Mouse (Mus musculus) layer of hippocampus, postnatal 14 days (tissue): ENCODE data around the gene Foxd3. TPM values are rescaled to one million over a fixed set of nuclear protein-coding genes. Genes with fewer than 3 reads are reported as not detected.

Experiments
- DNase-seq, 2 experiments: peaks; one replicate each; pipeline ENCODE4 v3.0.0; 2021 to 2022; ENCODE audit warnings: low spot score in 2 of 2, mixed read lengths in 1 of 2
- microRNA-seq, 2 experiments: library from miRNA; unstranded; fragments of <30 nt; microRNA quantifications; one replicate each; pipeline ENCODE4 v1.2.0; 2021
- total RNA-seq, 2 experiments: library from RNA; stranded (reverse); gene quantifications; 2 replicates each; pipeline ENCODE4 v1.2.3; 2021

Foxd3 gene
- total RNA-seq, 2 experiments from 2014 or later, result not detected

DNA sequence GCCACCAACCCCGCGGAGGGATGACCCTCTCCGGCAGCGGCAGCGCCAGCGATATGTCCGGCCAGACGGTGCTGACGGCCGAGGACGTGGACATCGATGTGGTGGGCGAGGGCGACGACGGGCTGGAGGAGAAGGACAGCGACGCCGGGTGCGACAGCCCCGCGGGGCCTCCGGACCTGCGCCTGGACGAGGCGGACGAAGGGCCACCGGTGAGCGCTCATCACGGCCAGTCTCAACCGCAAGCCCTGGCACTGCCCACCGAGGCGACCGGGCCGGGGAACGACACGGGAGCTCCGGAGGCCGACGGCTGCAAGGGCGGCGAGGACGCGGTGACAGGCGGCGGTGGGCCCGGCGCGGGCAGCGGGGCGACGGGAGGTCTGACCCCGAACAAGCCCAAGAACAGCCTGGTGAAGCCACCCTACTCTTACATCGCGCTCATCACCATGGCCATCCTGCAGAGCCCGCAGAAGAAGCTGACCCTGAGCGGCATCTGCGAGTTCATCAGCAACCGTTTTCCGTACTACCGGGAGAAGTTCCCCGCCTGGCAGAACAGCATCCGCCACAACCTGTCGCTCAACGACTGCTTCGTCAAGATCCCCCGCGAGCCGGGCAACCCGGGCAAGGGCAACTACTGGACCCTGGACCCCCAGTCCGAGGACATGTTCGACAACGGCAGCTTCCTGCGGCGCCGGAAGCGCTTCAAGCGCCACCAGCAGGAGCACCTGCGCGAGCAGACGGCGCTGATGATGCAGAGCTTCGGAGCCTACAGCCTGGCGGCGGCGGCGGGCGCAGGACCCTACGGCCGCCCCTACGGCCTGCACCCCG is 718 bp downstream of the Foxd3 start:
- DNase-seq, result peak in 1 of 2 experiments; percentile 14

DNA sequence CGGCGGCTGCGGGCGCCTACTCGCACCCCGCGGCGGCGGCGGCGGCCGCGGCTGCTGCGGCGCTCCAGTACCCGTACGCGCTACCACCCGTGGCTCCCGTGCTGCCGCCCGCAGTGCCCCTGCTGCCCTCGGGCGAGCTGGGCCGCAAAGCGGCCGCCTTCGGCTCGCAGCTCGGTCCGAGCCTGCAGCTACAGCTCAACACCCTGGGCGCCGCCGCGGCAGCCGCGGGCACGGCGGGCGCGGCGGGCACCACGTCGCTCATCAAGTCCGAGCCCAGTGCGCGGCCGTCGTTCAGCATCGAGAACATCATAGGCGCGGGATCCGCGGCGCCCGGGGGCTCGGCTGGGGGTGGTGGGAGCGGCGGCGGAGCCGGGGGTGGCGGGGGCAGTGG is 1.3 kb downstream of the Foxd3 start:
- DNase-seq, result no peak

DNA sequence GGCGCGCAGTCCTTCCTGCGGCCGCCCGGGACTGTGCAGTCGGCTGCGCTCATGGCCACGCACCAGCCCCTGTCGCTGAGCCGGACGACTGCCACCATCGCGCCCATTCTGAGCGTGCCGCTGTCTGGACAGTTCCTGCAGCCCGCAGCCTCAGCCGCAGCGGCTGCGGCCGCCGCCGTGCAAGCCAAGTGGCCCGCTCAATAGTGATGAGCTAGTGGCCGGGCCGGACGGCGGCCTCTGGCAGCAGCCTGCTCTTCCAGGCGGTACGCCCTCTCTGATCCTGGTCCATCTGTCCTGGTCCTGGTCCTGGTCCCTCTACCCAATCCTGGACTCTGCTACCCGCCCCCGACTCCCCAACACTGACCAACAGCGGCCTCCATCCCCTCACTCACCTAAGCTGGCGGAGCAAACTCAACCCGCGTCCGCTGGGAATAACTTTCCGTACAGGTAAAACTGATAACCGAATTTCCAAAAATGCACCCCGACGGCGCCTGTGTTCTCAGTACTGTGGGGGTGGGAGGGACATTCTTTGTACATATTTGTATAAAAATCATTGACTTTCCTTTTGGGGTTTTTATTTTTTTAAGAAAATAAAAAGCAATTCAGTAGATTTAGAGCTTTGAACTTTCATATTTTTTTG is 1.9 kb downstream of the Foxd3 start:
- DNase-seq, result no peak

DNA sequence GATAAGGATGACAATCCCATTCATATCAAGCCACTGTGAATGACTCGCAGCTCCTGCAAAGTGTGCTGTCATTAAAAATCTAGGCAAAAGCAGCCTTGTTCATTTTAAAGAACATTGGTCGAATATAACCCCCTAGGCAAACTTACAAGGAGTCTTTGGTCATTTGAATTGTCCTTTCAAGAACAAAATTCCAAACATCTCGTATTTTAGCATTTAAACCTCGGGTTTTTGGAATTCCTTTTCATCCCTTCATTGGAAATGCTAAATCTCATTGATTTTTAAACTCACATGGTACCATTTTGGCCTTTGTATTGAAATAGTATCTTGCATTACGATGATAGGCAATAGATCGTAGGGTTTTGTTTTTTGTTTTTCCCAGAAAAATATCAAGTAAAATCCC is 2.8 kb downstream of the Foxd3 start:
- no peak for DNase-seq

DNA sequence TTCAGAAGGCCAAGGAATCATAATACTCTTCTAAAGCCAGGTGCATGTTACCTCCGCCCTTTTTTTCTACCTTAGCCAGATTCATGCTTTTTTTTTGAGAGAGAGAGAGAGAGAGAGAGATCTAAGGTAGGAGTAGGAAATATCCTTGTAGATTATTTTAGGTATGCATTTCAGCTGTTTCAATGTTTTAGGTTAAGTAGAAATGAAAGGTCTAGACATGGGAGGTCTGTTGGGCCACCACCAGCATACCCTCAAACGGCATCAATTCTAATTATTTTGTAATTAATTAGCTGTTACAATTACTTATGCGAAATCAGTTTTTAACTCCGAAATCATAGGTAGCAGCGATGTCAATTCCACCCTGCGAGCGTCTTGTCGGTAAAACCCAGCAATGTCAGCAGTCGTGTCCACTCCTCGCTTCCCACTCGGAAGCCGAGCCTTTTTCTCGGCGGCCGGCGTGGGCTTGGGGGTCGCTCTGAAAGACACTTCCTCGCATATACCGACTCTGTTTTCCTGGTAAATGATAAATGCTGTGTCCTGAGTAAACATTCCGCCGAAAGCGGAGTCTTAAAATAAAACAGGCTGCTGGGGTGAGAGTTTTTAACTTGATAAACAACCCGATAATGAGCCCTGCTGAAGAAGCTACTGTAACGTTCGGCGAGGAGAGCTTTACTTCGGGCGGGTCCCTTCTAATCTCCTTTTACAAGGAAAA is 3.4 kb downstream of the Foxd3 start:
- DNase-seq, result no peak

DNA sequence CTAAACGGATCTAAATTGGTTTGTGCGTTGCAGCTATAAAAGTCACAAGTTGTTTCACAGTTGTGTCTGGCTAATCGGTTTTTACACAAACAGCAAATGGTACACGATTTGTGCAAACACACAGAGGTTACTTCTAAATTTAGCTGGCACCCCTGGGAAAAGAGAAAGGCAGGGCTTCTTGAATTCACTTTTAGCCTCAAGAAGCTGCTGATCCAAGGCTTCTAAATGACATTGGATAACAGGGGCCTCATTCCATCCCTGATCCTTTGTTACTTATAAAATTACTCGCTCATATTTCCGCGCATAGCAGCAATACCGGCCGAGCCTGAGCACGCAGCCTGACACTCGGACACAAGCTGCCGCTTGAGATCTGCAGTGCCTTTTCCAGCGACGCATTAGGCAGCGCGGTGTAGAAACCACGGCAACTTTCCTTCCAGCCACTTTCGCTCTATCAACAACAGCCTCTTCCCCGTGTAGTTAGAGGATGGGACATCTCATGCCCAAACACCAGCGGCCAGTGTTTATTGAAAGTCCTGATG is 4.0 kb downstream of the Foxd3 start:
- DNase-seq, result peak in 1 of 2 experiments; percentile 18

DNA sequence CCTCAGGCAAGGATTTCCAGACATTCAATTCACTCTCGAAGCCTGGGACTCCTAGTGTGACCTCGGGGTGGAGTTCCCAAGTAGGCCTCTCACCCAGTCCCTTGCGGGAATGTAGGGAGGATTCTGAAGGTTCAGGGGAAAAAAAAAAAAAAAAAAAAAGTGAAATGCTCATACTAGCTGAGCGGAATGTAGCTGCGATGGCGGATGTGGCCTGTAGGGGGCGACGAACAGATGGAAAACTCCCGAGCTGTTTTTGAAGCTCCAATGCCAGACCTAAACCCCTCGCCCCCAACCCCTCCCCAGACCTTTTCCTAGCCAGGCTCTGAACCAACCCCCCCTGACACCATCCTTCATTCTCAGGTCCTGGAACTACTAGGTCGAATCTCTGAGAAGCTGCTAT is 4.9 kb downstream of the Foxd3 start:
- DNase-seq, result peak; percentile 47 to 63

DNA sequence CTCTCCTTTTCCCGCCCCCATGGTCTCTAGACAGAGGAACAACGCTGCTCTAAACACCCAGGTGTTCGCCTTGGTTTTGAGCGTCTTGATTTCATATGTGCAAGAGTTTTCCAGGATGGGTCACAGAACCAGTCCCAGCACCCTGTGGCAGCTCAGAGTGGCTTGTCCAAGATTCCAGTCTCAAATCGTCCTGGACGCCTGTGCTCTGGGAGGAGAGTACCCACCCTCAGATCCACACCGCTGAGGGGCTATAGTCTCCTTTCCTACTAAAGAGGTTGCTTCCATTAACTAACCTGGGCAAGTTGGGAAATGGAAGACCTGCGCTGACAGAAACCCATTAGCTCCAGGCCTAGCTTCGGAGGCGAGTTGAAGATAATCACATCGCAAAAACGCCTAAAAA is 5.9 kb downstream of the Foxd3 start:
- DNase-seq, result no peak

DNA sequence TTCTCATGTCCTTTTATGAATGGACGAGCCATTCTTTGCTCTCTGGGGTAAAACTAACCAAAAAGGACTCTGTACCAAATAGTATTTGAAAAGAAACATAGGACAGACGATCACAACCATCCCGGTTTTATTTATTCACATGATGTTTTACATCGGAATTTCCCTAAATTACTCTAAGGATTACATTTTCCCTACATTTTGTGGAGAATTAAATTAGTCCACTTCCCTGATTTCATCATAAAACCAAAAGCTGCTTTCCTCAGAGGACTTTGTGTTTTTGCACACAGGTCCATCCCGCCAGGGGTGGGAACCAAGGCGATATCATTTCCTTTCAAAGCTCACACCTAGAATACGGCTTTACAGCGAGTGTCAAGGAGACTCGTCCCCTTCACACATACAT is 6.3 kb downstream of the Foxd3 start:
- no peak for DNase-seq

DNA sequence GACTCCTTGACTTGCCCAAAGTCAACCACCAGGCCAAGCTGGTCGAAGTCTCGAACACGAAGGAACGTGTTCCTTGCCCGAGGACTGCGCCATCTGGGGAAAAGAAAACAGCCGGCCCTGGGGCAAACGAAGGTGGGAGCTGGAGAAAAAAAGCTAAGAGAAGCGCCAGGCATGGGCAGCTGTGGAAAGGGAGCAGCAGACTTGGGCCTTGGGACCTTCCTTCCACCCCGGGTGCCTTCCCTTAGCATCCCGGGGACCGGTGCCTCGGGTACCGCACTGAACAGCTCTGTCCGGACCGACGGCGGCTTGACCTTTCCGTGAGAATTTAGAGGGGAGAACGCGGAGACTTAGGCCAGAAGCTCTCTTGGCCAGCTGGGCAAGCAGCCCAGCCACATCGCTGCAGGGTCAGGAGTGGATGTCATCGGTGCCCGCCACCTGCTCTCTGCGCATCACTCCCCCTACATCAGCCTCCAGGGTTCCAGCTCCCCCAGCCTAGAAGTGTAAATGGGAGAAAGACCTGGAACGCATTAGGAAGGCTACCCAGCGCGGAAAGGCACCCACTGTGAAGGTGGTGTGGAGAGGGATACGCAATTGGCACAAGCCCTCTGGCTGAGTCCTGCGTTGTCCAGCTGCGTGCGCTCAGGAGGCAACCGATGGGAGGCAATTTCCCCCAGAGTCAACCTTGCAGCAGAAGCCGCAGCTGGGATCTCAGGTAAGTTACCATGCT is 6.9 kb downstream of the Foxd3 start:
- DNase-seq, result no peak

DNA sequence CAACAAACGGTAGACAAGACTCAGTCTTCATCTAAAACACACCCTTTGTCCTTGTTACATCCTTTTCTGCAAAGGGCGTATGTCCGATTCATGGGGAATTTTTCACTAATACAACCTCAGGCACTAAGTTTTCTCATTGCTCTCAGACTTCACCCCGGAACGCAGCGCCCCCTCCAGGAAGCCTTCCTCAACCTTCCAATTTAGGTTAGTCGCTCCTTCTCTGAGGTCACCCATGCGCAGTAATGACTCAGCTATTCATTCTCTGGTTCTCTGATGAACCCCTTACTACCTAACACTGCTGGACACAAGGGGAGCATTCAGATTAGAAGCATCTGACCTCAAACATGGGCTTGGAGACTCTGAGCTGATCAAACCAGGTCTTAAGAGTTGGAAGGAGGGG is 7.6 kb downstream of the Foxd3 start:
- no peak for DNase-seq

DNA sequence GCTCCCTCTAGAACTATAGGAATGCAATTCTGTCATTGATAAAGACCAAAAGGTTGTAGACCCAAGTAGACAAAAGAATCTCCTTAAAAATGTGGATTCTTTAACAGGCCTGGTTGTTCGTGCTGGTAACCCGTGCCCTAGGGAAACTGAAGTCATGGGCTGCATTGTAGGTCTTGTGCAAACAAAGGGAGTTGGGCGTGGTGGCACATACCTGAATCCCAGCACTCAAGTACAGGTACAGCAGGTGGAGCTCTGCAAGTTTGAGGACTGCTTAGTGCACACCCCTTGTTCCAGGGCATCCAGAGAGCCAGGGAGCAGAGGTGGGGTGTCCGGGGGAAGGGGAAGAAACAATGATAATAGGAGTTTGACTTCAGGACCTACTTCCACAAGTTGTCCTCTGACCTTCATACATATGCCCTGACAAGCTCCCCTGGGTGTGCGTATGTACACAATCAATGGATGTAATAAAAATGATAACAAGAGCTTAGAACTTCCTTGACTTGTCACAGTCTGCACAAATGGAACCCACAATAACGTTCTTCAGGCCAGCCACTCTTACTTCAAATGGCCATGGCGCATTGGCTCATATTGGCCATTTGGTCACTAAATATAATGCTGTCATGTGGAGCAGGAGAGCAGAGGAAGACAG is 14.2 kb downstream of the Foxd3 start:
- DNase-seq, result no peak

DNA sequence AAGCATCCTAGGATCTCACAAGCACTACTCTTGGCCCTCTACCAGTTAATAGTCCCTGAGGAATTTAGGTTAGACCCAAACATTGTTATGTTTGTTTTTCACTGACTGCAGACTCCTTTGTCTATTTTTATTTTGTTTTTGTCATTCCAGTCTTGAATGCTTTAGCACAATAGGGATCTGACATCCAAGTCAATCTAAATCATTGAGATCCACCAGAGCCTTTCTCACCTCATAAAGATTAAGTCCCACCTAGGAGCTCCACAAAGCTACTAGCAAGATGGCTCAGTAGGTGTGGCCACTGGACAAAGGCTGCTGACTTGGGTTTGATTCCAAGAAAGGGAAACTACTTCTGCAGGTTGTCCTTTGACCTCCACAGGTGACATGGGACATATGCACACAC is 19.1 kb downstream of the Foxd3 start:
- DNase-seq, result no peak

DNA sequence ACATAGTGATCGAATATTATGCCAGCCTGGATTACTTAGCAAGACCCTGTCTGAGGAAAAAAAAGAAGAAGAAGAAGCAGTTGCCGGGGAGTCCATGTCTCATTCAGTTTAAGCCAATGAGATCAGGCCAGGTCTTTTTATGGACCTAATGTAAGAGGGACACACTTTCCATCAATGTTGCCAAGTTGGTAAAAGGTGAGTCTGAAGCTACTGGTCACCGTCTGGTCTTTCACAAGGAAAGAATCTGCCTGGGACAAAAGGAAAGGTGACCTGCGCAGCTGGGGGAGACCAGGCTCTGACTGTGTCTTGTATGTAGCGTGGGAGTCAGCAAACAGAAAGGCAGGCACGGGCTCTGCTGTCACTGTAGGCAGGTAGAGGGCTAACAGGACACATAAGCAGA is 27.8 kb downstream of the Foxd3 start:
- DNase-seq, result no peak

DNA sequence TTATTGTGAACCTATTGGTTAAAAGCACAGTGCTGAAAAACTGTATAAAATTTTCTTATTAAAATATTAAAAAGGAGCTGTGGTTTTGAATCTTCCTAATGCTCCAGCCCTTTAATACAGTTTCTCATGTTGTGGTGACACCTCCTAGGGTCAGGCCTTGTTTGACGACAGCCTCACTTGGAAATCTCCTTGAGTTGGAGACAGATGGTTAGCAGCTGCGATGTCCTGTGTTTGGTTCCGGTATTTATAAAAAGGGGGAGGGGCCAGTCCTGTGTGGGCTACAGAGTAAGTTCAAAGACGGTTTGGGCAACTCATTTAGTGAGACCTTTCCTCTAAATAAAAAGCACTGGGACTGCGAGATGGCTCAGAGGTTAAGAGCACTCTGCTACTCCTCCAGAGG is 30.2 kb downstream of the Foxd3 start:
- no peak for DNase-seq

Small RNAs within 50 kb of the gene (microRNA-seq; reads per million reads assigned to microRNA genes)
- gene Gm23366, result 0 reads per million in 2 experiments

Other genes with a start within 250 kb of the Foxd3 start
- gene Alg6, start 59.4 kb downstream of the Foxd3 start, total RNA-seq, result 10 to 100 TPM; 14.7 to 15.0 TPM
- gene Efcab7, start 172.9 kb downstream of the Foxd3 start, total RNA-seq, result 10 to 100 TPM in 1 of 2 experiments, 1 to 10 TPM in 1; 4.7 to 12.5 TPM